Mouse (Mus musculus) embryonic fibroblast, embryonic 13.5 days (primary cell): ENCODE data around the gene Sox14.

Experiments
- CTCF ChIP-seq: IDR thresholded peaks from 2 replicates; pipeline ENCODE4 v1.5.1; 2011; ENCODE audit warnings: mild to moderate bottlenecking, control low read depth, low read length, moderate library complexity, borderline replicate concordance; ENCODE audit not compliant: insufficient read depth
- POLR2A ChIP-seq: IDR thresholded peaks from 2 replicates; pipeline ENCODE4 v1.6.1; 2011; ENCODE audit warnings: low read depth, mild to moderate bottlenecking, control low read depth, low read length, moderate library complexity

GRCm38 (mm10) chr9:99869275-99869674 is 6.7 kb downstream of the Sox14 start:
- TF ChIP-seq POLR2A (no peak), CTCF (no peak)
